Mouse (Mus musculus): Measurements from ENCODE around the gene Sarm1. TPM values are rescaled to one million over a fixed set of nuclear protein-coding genes. Genes with fewer than 3 reads are reported as not detected.
A peak's percentile ranks its signal among the peaks of the same experiment; 100 is the strongest.

Sarm1 gene
- total RNA-seq, 2 experiments from 2014 or later: 39.2 to 45.4 TPM

DNA sequence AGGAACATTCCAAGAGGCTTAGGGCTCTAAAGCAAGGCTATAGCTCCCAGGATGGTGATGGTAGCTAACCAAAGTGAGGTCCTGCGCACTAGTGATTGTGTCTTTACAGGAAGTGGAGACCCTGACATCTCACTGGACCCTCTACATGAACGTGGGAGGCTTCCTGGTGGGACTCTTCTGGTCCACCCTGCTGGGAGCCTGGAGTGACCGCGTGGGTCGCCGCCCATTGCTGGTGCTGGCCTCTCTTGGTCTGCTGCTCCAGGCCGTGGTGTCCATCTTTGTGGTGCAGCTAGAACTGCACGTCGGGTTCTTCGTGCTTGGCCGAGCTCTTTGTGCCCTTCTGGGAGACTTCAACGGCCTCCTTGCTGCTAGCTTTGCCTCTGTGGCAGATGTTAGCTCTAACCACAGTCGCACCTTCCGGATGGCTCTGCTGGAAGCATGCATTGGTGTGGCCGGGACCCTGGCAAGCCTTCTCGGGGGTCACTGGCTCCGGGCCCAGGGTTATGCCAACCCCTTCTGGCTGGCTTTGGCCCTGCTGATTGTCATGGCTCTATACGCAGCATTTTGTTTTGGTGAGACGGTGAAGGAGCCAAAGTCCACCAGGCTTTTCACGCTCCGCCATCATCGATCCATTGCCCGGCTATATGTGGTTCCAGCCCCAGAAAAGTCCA is 31.2 kb downstream of the Sarm1 start:
- no peak for TF ChIP-seq CTCF (conservative IDR thresholded peaks at IDR 0.05)
- Histone ChIP-seq H3K27ac (peak overlapping the region; percentile 91; the same call in 1 of the 2 replicates), H3K4me3 (peak overlapping the region; percentile 73)
- DNase-seq (ENCODE audit: low spot score in 2 of 2): no peak

DNA sequence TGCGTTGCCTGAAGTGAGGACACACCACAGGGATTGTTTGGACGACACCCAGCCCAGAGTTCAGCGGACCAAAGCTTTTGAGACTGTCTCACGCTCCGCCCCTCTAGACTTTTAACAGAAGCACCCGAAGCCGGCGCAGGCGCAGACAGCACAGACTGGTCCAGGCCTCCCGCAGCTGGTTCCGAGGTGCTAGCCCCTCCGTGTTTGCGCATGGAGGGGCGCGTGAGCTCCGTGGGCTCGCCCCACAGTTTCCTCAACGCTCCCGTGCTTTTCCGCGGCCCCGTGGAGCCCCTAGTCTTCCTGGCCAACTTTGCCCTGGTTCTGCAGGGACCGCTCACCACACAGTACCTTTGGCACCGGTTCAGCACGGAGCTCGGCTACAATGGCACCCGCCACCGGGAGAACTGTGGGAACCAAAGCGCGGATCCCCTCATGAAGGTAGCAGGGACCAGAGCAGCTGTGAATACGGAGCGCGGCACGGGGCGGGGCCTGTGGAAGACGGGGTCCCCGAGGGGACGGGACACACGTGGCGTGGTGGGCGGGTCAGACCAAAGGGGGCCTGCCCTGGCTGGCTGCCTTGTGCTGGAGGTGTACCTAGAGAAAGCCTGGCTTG is 31.9 kb downstream of the Sarm1 start, which contains the start of gene Slc46a1:
Slc46a1 (plus strand) TSS at position 130 of the 613 bp plus-strand sequence.
- peak within 1 kb of the TSS; percentile 73 for H3K4me3 ChIP-seq
- H3K27ac ChIP-seq: peak within 1 kb of the TSS; percentile 91
- DNase-seq (ENCODE audit: low spot score in 2 of 2): peak; percentile 72 to 79
- TF ChIP-seq CTCF (conservative IDR thresholded peaks at IDR 0.05): no peak

DNA sequence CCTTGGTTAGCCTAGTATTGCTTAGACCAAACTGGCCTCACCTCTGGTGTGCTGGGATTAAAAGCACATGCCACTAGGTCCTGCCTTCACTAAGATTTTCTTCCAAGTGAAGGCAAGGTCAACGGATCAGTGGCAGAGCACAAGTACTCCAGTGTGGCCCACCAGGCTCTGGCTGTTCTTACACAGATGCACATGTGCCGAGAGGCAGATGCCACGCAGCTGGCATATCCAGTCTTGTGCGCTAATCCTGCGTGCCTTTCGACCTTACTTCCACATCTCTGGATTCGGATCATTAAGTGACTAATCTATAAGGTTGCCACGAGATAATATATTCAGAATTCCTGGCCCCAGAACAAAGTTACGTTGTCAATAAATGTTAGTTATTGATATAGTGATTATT is 32.4 kb downstream of the Sarm1 start:
- Histone ChIP-seq H3K27ac (peak overlapping the region; percentile 91; the same call in 1 of the 2 replicates), H3K4me3 (peak overlapping the region; percentile 73)
- no peak for DNase-seq (ENCODE audit: low spot score in 2 of 2)
- no peak for TF ChIP-seq CTCF (conservative IDR thresholded peaks at IDR 0.05)

DNA sequence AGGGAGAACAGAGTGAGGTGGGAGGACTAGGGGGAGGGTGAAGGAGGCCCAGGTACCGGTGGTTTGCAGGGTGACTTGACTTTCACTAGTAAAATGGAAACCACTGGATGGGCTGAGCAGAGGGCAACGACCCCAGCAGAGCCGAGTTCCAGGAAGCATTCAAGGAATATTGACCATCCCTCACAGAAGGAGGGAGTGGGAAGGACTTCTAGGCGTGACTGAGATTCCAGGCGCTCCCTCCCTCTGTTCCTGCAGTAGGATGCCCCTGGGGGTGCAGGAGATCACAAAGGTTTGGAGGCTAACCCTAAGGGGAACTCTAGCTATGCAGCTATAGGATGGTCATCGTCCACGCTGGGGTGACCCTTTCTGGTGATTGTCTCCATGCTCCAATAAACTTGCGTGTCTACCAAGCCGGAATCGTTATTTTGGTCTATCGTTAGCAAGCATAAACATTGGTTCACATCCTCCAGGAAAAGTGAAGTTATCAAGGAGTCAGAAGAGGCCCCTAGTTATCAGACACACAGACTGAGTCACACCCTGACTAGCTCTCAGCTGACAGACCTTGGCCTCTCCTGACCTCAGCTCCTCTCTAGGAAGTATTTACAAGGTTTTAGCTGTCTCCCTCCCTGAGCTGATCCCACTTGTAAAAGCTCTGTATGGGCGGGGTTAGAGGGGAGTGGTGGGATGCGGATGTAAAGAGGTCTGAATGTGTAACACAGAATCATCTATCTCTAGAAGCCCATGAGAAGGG is 34.1 kb downstream of the Sarm1 start:
- no peak for DNase-seq (ENCODE audit: low spot score in 2 of 2)
- TF ChIP-seq CTCF (conservative IDR thresholded peaks at IDR 0.05): no peak

DNA sequence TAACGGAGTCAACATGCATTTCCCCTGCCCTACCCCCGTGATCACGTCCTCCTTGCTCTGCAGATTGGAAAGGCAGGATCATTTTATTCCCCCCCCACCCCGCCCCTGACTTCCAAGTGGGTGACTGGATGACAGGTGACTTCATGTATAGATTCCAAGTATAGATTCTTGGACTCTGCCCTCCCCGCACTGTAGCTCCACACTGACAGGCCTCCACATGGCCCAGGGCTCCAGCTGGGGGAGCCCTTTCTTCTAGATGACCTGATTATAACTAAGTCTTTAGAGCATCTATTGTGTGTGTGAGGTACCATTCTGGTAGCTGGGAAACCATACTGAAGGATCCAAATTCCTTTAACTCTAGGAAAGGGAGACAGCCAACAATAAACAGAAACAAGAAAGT is 34.9 kb downstream of the Sarm1 start:
- DNase-seq (ENCODE audit: low spot score in 2 of 2): no peak
- TF ChIP-seq CTCF (conservative IDR thresholded peaks at IDR 0.05): no peak
- no peak overlapping the region for H3K27ac ChIP-seq
- H3K4me3 ChIP-seq: no peak overlapping the region

More for the DNA sequence above, 34.1 kb downstream of the Sarm1 start:
- Histone ChIP-seq H3K27ac (0 out of 2 replicates have a peak overlapping the region, but pooled peaks have one; percentile 18), H3K4me3 (no peak overlapping the region)

DNA sequence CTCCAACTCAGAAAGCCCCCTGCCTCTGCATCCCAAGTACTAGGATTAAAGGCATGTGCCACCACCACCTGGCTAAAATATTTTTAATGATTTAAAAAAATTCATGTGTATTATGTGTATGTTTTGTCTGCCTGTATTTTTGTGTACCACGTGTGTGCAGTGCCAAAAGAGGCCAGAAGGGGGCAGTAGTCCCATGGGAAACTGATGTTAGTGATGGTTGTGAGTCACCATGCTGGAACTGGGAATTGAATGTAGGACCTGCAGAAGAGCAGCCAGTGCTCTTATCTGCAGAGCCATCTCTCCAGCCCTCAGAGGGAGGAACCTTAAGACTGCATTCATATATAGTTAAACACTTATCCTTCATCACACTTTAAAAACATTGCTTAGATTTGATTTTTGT is 35.7 kb downstream of the Sarm1 start:
- DNase-seq (ENCODE audit: low spot score in 2 of 2): no peak
- Histone ChIP-seq H3K4me3 (no peak overlapping the region), H3K27ac (no peak overlapping the region)
- peak; percentile 59 for TF ChIP-seq CTCF (conservative IDR thresholded peaks at IDR 0.05)

DNA sequence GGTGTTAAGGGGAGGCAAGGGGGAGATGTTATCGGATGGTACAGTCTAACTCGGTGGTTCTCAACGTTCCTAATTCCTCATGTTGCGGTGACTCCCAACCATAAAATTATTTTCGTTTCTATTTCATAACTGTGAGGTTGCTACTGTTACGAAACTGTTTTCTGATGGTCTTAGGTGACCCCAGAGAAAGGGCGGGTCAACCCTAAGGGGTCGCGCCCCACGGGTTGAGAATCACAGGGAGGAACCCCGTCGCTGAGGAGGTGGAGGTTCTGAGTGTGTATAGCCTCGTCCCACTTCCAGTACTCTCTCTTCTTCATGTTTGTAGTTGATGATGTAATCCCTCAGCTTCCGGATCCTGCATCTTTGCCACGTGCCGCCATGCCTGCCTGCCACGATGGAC is 38.8 kb downstream of the Sarm1 start:
- no peak for TF ChIP-seq CTCF (conservative IDR thresholded peaks at IDR 0.05)

DNA sequence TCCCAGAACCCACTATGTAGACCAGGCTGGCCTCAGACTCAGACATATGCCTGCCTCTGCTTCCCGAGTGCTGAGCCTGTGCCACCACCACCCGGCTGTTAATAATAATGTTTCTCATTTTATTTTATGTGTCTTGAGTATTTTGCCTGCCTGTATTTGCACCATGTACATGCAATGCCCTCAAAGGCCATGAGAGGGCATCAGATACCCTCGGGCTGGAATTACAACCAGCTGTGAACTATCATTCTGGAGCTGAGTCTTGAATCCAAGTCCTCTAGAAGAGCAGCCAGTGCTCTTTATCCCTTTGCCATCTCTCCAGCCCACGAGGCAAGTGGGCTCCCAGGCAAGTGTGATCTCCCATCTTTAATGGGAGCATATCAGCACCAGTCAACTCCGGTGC is 42.2 kb downstream of the Sarm1 start:
- Histone ChIP-seq H3K27ac (no peak overlapping the region), H3K4me3 (no peak overlapping the region)
- no peak for DNase-seq (ENCODE audit: low spot score in 2 of 2)
- TF ChIP-seq CTCF (conservative IDR thresholded peaks at IDR 0.05): peak; percentile 83

More for the DNA sequence above, 38.8 kb downstream of the Sarm1 start:
- no peak overlapping the region for H3K4me3 ChIP-seq
- DNase-seq (ENCODE audit: low spot score in 2 of 2): no peak
- H3K27ac ChIP-seq: no peak overlapping the region

DNA sequence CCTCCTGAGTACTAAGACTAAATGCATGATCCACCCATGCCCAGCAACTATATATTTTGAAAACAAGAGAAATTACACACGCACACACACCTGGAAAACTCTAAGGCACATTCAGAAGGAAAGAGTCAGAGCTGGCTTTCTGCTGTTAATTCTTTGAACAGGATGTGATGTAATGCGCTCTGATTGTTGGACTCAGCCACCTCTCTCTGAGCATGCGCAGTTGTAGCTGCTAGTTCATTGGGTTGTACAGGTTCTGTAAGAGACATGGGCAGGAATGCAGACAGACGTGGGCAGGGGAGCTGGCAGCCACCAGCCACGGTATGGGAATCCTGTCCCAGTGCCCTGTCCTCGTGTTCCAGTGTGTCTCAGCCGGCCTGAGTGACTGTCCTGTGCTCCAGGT is 43.3 kb downstream of the Sarm1 start:
- Histone ChIP-seq H3K4me3 (no peak overlapping the region), H3K27ac (no peak overlapping the region)
- no peak for TF ChIP-seq CTCF (conservative IDR thresholded peaks at IDR 0.05)
- no peak for DNase-seq (ENCODE audit: low spot score in 2 of 2)

DNA sequence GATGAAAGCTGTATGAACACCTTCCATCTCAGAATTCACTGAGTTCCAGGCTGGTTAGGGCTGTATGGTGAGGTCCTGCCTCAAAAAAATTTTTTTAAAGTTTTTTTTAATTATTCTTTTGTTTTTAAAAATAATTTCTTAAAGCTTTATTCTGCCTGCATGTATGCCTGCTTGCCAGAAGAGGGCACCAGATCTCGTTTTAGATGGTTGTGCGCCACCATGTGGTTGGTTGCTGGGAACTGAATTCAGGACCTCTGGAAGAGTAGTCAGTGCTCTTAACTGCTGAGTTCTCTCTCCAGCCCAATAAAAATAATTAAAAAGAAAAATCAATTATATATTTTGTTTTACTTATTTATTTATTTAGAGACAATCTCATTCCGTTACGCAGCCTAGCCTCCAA is 43.9 kb downstream of the Sarm1 start:
- DNase-seq (ENCODE audit: low spot score in 2 of 2): peak; percentile 42 to 67
- TF ChIP-seq CTCF (conservative IDR thresholded peaks at IDR 0.05): peak; percentile 95
- no peak overlapping the region for H3K27ac ChIP-seq
- H3K4me3 ChIP-seq: no peak overlapping the region

DNA sequence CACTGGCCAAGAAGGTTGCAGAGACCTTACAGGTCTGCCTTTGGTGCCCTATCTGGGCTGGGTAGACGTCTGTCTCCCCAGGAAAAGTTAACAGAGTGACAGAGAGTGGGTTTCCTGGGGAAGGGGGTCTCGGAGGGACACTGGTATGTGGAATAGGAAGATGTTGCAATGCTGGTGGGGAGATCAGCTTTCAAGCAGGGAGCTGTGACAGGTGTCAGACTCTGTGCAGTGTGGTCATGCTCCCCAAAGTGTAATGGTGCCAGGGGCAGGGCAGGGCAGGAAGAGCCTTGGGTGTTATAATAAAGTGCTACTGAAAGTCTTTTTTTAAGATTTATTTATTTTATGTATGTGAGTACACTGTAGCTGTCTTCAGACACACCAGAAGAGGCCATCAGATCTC is 47.2 kb downstream of the Sarm1 start:
- DNase-seq (ENCODE audit: low spot score in 2 of 2): no peak
- no peak for TF ChIP-seq CTCF (conservative IDR thresholded peaks at IDR 0.05)
- Histone ChIP-seq H3K4me3 (no peak overlapping the region), H3K27ac (no peak overlapping the region)

DNA sequence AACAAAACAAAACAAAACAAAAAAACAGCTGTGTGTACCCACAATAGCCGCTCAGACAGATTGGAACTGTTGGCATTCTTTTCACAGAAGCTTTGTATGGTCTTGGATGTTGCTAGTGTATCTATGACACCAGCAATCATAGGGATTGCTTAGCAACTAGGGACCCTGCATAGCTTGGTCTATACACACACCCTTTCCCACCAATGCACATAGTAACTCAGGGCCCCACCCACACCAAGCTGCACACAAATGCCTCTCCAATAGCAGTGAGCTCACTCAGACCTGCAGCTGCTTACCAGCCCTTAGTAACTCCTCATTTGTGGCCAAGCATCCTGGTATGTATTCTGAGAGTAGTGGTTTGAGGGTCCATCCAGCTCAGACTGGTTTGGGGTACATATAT is 49.3 kb downstream of the Sarm1 start:
- DNase-seq (ENCODE audit: low spot score in 2 of 2): no peak
- no peak overlapping the region for H3K27ac ChIP-seq
- no peak overlapping the region for H3K4me3 ChIP-seq
- no peak for TF ChIP-seq CTCF (conservative IDR thresholded peaks at IDR 0.05)

DNA sequence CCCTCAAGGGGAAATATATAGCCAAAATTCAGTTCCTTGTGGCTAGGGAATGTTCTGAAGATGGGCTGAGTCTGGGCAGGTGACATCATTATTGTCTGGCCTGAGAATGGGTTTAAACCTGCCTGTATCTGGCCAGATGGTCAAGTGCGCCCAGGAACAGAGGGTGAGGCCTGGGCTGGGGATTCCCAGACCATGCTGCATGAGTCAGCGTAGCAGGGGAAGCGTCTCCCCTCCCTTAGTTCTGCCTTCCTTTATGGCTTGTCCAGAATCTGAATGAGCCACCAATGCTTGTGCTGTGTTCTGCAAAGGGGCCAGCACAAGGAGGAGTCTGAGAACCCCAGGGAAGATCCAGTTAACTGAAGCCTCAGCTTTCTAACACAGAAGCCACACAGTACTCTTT is 50.4 kb downstream of the Sarm1 start:
- no peak overlapping the region for H3K4me3 ChIP-seq
- no peak for TF ChIP-seq CTCF (conservative IDR thresholded peaks at IDR 0.05)
- DNase-seq (ENCODE audit: low spot score in 2 of 2): no peak
- H3K27ac ChIP-seq: no peak overlapping the region
